Mouse (Mus musculus) heart, adult 2 months (tissue): Measurements from ENCODE around the gene Hmga1b.

Experiments
- CTCF ChIP-seq: fragments of 200-600 bp; IDR thresholded peaks from 2 replicates; pipeline ENCODE4 v1.8.1; 2022; ENCODE audit warnings: antibody characterized with exemption, mild to moderate bottlenecking, moderate library complexity
- EP300 ChIP-seq: fragments of 200-500 bp; IDR thresholded peaks from 2 replicates; pipeline ENCODE4 v1.6.1; 2011; ENCODE audit warnings: low read depth, low read length, control low read depth; ENCODE audit not compliant: insufficient read depth
- POLR2A ChIP-seq: fragments of 200-500 bp; IDR thresholded peaks from 2 replicates; pipeline ENCODE4 v1.6.1; 2011; ENCODE audit warnings: mild to moderate bottlenecking, low read depth, low read length, control low read depth; ENCODE audit not compliant: insufficient read depth

DNA sequence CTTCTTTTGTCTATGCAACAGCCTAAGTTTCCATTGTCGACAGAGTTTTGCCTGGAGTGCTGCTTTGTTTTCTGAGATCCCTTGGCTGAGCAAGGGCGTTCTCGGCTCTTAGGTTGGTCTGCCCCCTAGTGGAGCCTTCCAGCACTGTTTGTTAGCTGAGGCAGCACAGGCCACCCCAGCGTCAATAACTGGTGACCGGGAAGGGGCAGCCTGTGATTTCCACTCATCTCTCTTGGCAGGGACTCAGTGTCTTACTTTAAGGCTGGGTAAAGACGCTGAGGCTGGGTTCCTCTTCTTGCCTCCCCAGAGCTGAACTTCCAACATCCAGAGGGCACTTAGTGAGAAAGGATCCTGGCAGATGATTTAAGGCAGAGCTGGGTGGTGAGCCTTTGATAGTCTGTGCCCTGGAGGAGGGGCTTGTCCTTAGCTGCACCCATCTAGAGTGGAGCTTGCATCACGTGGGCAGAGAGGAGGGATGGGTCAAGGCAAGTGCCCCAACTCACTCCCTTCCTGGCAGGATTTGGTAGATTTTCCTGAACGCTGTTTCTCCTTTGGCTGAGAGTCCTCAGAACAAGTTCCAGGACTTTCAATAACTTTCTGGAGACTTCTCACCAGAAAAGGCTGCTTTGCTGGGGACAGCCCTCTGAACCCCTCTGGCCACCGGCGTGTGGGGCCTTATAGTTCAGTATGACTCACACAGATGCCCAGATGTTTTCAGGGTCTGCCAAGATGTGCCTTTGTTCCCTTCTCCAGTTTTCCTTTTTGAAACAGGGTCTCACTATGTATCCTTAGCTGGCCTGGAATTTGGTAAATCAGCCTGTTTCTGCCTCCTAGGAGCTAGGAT is 37.7 kb downstream of the Hmga1b start:
- TF ChIP-seq CTCF (peak; percentile 99), POLR2A (peak; percentile 46; the same call in 1 of the 2 replicates), EP300 (peak; percentile 46; the same call in 1 of the 2 replicates)
